Mouse (Mus musculus): ENCODE results near the gene Ubac1. TPM values are rescaled to one million over a fixed set of nuclear protein-coding genes. Genes with fewer than 3 reads are reported as not detected.

The Ubac1 gene
- polyA plus RNA-seq, 1 experiment from 2014 or later: 437 TPM

- H3K4me2 ChIP-seq: no peak overlapping the region
- H3K4me1 ChIP-seq (replicated peaks): peaks cover 18% of the 10 kb centered on the region
- H3K27ac ChIP-seq (replicated peaks): no peak overlapping the region
- no peaks in the 10 kb centered on the region for H3K36me3 ChIP-seq (replicated peaks)
- peaks cover 6% of the 10 kb centered on the region; the same call in 1 of the 2 replicates for H3K27me3 ChIP-seq
- no peak overlapping the region for H3K9ac ChIP-seq
- 44% methylated on average over 8 of the region's 8 CpGs for WGBS (ENCODE audit: insufficient replicate concordance)
- peak; percentile 72 for ATAC-seq (ENCODE audit: insufficient read depth)
- no peak overlapping the region for H3K4me3 ChIP-seq (replicated peaks)
- no peaks in the 10 kb centered on the region for H3K9me3 ChIP-seq (replicated peaks)
Measured at GRCm38 (mm10) chr2:26055046-26055746, 33.6 kb upstream of the Ubac1 start.

- peaks cover 33% of the 10 kb centered on the region for H3K4me1 ChIP-seq (replicated peaks)
- no peak overlapping the region for H3K9ac ChIP-seq
- H3K27me3 ChIP-seq: peaks cover 7% of the 10 kb centered on the region; the same call in 1 of the 2 replicates
- ATAC-seq (ENCODE audit: insufficient read depth): no peak
- no peaks in the 10 kb centered on the region for H3K36me3 ChIP-seq (replicated peaks)
- WGBS (ENCODE audit: insufficient replicate concordance): 46% methylated on average over 4 of the region's 4 CpGs
- H3K4me3 ChIP-seq (replicated peaks): no peak overlapping the region
- H3K9me3 ChIP-seq (replicated peaks): no peaks in the 10 kb centered on the region
- no peak overlapping the region for H3K27ac ChIP-seq (replicated peaks)
- no peak overlapping the region for H3K4me2 ChIP-seq
Measured at GRCm38 (mm10) chr2:26052806-26053205, 31.3 kb upstream of the Ubac1 start.

GRCm38 (mm10) chr2:26048816-26049215 is 27.3 kb upstream of the Ubac1 start:
- peak; percentile 75 for ATAC-seq (ENCODE audit: insufficient read depth)
- Histone ChIP-seq H3K9me3 (replicated peaks) (no peaks in the 10 kb centered on the region), H3K27ac (replicated peaks) (no peak overlapping the region; the same call in 1 of the 2 replicates), H3K27me3 (peaks cover 11% of the 10 kb centered on the region; the same call in 1 of the 2 replicates), H3K4me1 (replicated peaks) (peaks cover 25% of the 10 kb centered on the region), H3K4me2 (no peak overlapping the region), H3K9ac (no peak overlapping the region), H3K36me3 (replicated peaks) (no peaks in the 10 kb centered on the region), H3K4me3 (replicated peaks) (no peak overlapping the region)
- 24% methylated on average over 5 of the region's 5 CpGs for WGBS (ENCODE audit: insufficient replicate concordance)

GRCm38 (mm10) chr2:26044216-26044615 is 22.7 kb upstream of the Ubac1 start:
- Histone ChIP-seq H3K4me3 (replicated peaks) (no peak overlapping the region), H3K4me1 (replicated peaks) (peaks cover 51% of the 10 kb centered on the region), H3K36me3 (replicated peaks) (no peaks in the 10 kb centered on the region), H3K4me2 (no peak overlapping the region), H3K27ac (replicated peaks) (no peak overlapping the region), H3K9ac (no peak overlapping the region), H3K9me3 (replicated peaks) (no peaks in the 10 kb centered on the region), H3K27me3 (peaks cover 17% of the 10 kb centered on the region)
- 78% methylated on average over 9 of the region's 9 CpGs for whole genome bisulfite sequencing (ENCODE audit: insufficient replicate concordance)
- no peak for ATAC-seq (ENCODE audit: insufficient read depth)

DNA sequence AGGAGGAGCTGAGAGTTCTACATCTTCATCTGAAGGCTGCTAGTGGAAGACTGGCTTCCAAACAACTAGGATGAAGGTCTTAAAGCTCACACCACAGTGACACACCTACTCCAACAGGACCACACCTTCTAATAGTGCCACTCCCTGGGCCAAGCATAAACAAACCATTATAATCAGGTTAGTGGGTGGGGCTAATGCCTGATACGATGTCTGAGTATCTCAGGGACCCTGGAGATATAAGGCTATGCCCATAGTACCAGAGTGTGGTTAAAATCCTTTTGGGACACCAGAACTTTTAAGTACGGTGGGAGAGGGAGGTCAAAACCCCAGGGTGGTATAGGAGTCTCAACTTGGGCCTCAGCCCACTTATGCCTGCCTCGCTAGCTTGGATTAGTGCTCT is 21.1 kb upstream of the Ubac1 start:
- Histone ChIP-seq H3K4me3 (replicated peaks) (no peak overlapping the region), H3K9ac (no peak overlapping the region), H3K4me2 (no peak overlapping the region), H3K27ac (replicated peaks) (no peak overlapping the region), H3K27me3 (peaks cover 15% of the 10 kb centered on the region), H3K9me3 (replicated peaks) (no peaks in the 10 kb centered on the region), H3K36me3 (replicated peaks) (no peaks in the 10 kb centered on the region), H3K4me1 (replicated peaks) (peaks cover 52% of the 10 kb centered on the region)
- ATAC-seq (ENCODE audit: insufficient read depth): peak; percentile 53
- WGBS (ENCODE audit: insufficient replicate concordance): 56% methylated on average over 3 of the region's 3 CpGs

GRCm38 (mm10) chr2:26041163-26041810 is 19.7 kb upstream of the Ubac1 start:
- Histone ChIP-seq H3K27ac (replicated peaks) (no peak overlapping the region), H3K27me3 (peaks cover 12% of the 10 kb centered on the region), H3K9me3 (replicated peaks) (no peaks in the 10 kb centered on the region), H3K4me1 (replicated peaks) (peaks cover 65% of the 10 kb centered on the region), H3K4me3 (replicated peaks) (no peak overlapping the region), H3K36me3 (replicated peaks) (no peaks in the 10 kb centered on the region), H3K4me2 (no peak overlapping the region), H3K9ac (no peak overlapping the region)
- no peak for ATAC-seq (ENCODE audit: insufficient read depth)
- WGBS (ENCODE audit: insufficient replicate concordance): 22% methylated on average over 14 of the region's 14 CpGs

- Histone ChIP-seq H3K4me1 (replicated peaks) (peaks cover 77% of the 10 kb centered on the region), H3K27ac (replicated peaks) (no peak overlapping the region), H3K4me3 (replicated peaks) (no peak overlapping the region), H3K27me3 (peaks cover 12% of the 10 kb centered on the region), H3K36me3 (replicated peaks) (no peaks in the 10 kb centered on the region), H3K4me2 (no peak overlapping the region), H3K9ac (no peak overlapping the region), H3K9me3 (replicated peaks) (no peaks in the 10 kb centered on the region)
- 64% methylated on average over 14 of the region's 14 CpGs for WGBS (ENCODE audit: insufficient replicate concordance)
- no peak for ATAC-seq (ENCODE audit: insufficient read depth)
Measured at GRCm38 (mm10) chr2:26039951-26040350, 18.4 kb upstream of the Ubac1 start.

GRCm38 (mm10) chr2:26037386-26037785 is 15.8 kb upstream of the Ubac1 start:
- peak overlapping the region; percentile 48 for H3K4me2 ChIP-seq
- H3K27me3 ChIP-seq: peaks cover 12% of the 10 kb centered on the region

DNA sequence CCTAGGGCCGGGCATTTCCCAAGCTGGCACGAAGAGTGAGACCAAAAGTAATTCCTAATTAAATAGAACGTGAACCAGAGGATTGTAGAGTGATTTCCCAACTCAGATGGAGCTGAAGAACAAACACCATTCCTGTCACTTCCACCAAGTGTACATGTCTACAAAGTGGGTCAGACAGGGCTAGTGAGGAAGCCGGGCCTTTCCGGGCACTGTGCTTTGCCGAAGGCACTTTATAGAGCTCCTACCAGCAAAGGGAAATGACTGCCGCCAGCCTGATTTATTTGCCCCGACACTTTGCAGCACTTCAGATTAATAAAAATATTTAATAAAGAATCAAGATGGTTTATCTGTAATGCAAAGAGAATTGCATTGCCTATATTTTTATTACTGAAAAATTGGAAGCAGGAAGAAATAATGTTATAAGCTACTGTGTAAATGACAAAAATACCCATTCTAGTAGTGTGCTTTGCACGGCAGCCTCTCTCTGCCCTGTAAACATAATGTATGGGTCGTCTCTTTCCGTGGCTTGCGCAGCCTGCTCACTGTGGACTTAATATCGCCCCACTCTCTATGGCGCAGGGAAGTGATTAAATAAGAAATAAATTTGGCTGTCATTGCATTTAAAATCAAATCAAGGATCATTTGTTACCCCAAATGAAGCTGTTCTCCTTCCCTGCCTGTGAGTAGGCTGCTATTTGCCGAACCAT is 12.9 kb upstream of the Ubac1 start:
- Histone ChIP-seq H3K9ac (no peak overlapping the region), H3K27ac (replicated peaks) (no peak overlapping the region), H3K4me1 (replicated peaks) (peaks cover 53% of the 10 kb centered on the region), H3K4me2 (no peak overlapping the region), H3K4me3 (replicated peaks) (no peak overlapping the region), H3K27me3 (peaks cover 10% of the 10 kb centered on the region), H3K9me3 (replicated peaks) (no peaks in the 10 kb centered on the region), H3K36me3 (replicated peaks) (no peaks in the 10 kb centered on the region)
- ATAC-seq (ENCODE audit: insufficient read depth): no peak
- 75% methylated on average over 15 of the region's 15 CpGs for WGBS (ENCODE audit: insufficient replicate concordance)

More at GRCm38 (mm10) chr2:26037386-26037785, 15.8 kb upstream of the Ubac1 start:
- Histone ChIP-seq H3K9me3 (replicated peaks) (no peaks in the 10 kb centered on the region), H3K9ac (peak overlapping the region; percentile 14; the same call in 1 of the 2 replicates), H3K4me3 (replicated peaks) (no peak overlapping the region), H3K4me1 (replicated peaks) (peaks cover 75% of the 10 kb centered on the region), H3K27ac (replicated peaks) (peak overlapping the region; percentile 66), H3K36me3 (replicated peaks) (no peaks in the 10 kb centered on the region)
- ATAC-seq (ENCODE audit: insufficient read depth): peak; percentile 87
- WGBS (ENCODE audit: insufficient replicate concordance): 12% methylated on average over 6 of the region's 6 CpGs

- no peak overlapping the region for H3K4me2 ChIP-seq
- no peaks in the 10 kb centered on the region for H3K9me3 ChIP-seq (replicated peaks)
- no peak overlapping the region for H3K9ac ChIP-seq
- peak; percentile 25; the same call in 1 of the 2 replicates for ATAC-seq (ENCODE audit: insufficient read depth)
- 39% methylated on average over 3 of the region's 3 CpGs for WGBS (ENCODE audit: insufficient replicate concordance)
- H3K4me1 ChIP-seq (replicated peaks): peaks cover 11% of the 10 kb centered on the region
- no peak overlapping the region for H3K4me3 ChIP-seq (replicated peaks)
- no peaks in the 10 kb centered on the region for H3K36me3 ChIP-seq (replicated peaks)
- no peak overlapping the region for H3K27ac ChIP-seq (replicated peaks)
- H3K27me3 ChIP-seq: peaks cover 19% of the 10 kb centered on the region; the same call in 1 of the 2 replicates
Measured at GRCm38 (mm10) chr2:26030288-26030687, 8.7 kb upstream of the Ubac1 start.

Measured in liver, embryonic 15.5 days (tissue).